9 mouse cellular contexts compared by ENCODE assay signal in the genomic region with DNA sequence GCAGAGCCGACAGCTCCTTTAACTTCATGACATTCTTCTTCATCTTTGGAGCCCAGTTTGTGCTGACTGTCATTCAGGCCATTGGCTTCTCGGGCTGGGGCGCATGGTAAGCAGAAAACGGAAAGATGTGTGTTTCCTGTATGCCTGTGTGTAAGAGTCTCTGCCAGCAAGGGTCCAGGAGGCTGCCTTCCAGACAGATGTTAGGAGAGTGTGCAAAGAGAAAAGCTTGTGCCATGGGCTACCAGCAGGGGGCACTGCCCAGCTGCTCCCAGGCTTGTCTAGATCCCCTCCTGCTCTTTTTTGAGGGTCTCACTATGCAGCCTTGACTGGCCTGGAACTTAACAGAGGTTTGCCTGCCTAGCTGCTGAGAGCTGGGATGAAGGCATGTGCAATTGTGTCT. TPM values are rescaled to one million over a fixed set of nuclear protein-coding genes. Genes with fewer than 3 reads are reported as not detected.
DNase-seq lines count a peak whose midpoint lies in the region; ATAC-seq lines count a peak whose summit lies in the region.
"Had no signal": no experiment of that assay in that cellular context is flagged by ENCODE, and none has a peak within 500 bp of the region (broad histone marks: within the 10 kb centered on the region; RNA-seq: fewer than 3 reads in every experiment).

No protein-coding gene starts in this region.

- no peaks in the 10 kb centered on the region for H3K4me1 ChIP-seq in hindbrain, embryonic 10.5 days (replicated peaks)
- peaks cover 4% of the 10 kb centered on the region; the same call in 1 of the 2 replicates for H3K4me1 ChIP-seq in hindbrain, embryonic 13.5 days (replicated peaks)
- H3K4me1 ChIP-seq: limb, embryonic 13.5 days had no signal

- H3K9me3 ChIP-seq in hindbrain, embryonic 10.5 days, result no peaks in the 10 kb centered on the region
- no peaks in the 10 kb centered on the region for H3K9me3 ChIP-seq in hindbrain, embryonic 13.5 days
- H3K9me3 ChIP-seq: limb, embryonic 13.5 days had no signal

- H3K4me2 ChIP-seq in hindbrain, embryonic 13.5 days, result no peak overlapping the region
- H3K4me2 ChIP-seq: limb, embryonic 13.5 days had no signal

- DNase-seq in hindbrain, embryonic 10.5 days (ENCODE audit: low spot score), result peak; percentile 58
- peak; percentile 57 for DNase-seq in cerebellum, adult 11-12 months
- peak; percentile 72 for DNase-seq in lung, postnatal 10 days
- peak; percentile 65 to 88 for DNase-seq in spleen, postnatal 4 days (ENCODE audit: low spot score in 2 of 2)
- DNase-seq in frontal cortex, postnatal 25 days (ENCODE audit: low spot score in 2 of 2), result no peak

- ATAC-seq in hindbrain, embryonic 13.5 days (ENCODE audit: low FRiP score), result no peak
- ATAC-seq in CD4-positive, CD25-positive, alpha-beta regulatory T cell, adult 4 months, result peak; percentile 49
- ATAC-seq in hematopoietic stem cell, adult 5-6 weeks (replicated peaks in 1 of 2; ENCODE audit: insufficient read depth in 1 of 2, low FRiP score in 2 of 2, low TSS enrichment in 1 of 2, low read depth in 1 of 2, poor library complexity in 2 of 2, severe bottlenecking in 2 of 2), result peak; percentile 57 to 65

- 79% methylated on average over 4 of the region's 4 CpGs for WGBS in hindbrain, embryonic 10.5 days
- WGBS in hindbrain, embryonic 13.5 days, result 81% methylated on average over 4 of the region's 4 CpGs

- no peak overlapping the region for H3K9ac ChIP-seq in hindbrain, embryonic 13.5 days
- H3K9ac ChIP-seq: limb, embryonic 13.5 days had no signal

- no peaks in the 10 kb centered on the region for H3K27me3 ChIP-seq in hindbrain, embryonic 10.5 days (ENCODE audit: insufficient read depth, poor library complexity, severe bottlenecking)
- H3K27me3 ChIP-seq in hindbrain, embryonic 13.5 days, result no peaks in the 10 kb centered on the region
- H3K27me3 ChIP-seq: limb, embryonic 13.5 days had no signal

- no peak overlapping the region for H3K27ac ChIP-seq in hindbrain, embryonic 10.5 days
- H3K27ac ChIP-seq in hindbrain, embryonic 13.5 days, result no peak overlapping the region
- H3K27ac ChIP-seq: limb, embryonic 13.5 days had no signal

- H3K36me3 ChIP-seq in hindbrain, embryonic 10.5 days, result peaks cover 98% of the 10 kb centered on the region
- peaks cover 87% of the 10 kb centered on the region for H3K36me3 ChIP-seq in hindbrain, embryonic 13.5 days

- H3K4me3 ChIP-seq in hindbrain, embryonic 10.5 days, result no peak overlapping the region
- H3K4me3 ChIP-seq in hindbrain, embryonic 13.5 days, result no peak overlapping the region
- H3K4me3 ChIP-seq: limb, embryonic 13.5 days had no signal

RNA-seq across cellular contexts. Expression of a gene that starts 5.2 kb away (rescaled TPM):
- polyA plus RNA-seq in hindbrain, embryonic 10.5 days (2016; fragmentation: Nextera tagmentation; extraction: Ambion mirVana), result 4.6 and 5.5 TPM in 2 replicates
- polyA plus RNA-seq in hindbrain, embryonic 13.5 days (2015; fragmentation: Nextera tagmentation; extraction: Ambion mirVana), result 3.1 and 3.3 TPM in 2 replicates
- polyA plus RNA-seq in CD4-positive, CD25-positive, alpha-beta regulatory T cell, adult 4 months (2017; shearing (Covaris generic)), result 10 to 100 TPM; 11.1 to 13.6 TPM
- total RNA-seq in hematopoietic stem cell, adult 5-6 weeks (2017), result 0.31 and 0.60 TPM in 2 replicates

RNA-seq across cellular contexts. Expression of a gene that starts 8.3 kb away (rescaled TPM):
- 11.0 and 11.3 TPM in 2 replicates for polyA plus RNA-seq in hindbrain, embryonic 10.5 days (2016; fragmentation: Nextera tagmentation; extraction: Ambion mirVana)
- 4.4 and 6.4 TPM in 2 replicates for polyA plus RNA-seq in hindbrain, embryonic 13.5 days (2015; fragmentation: Nextera tagmentation; extraction: Ambion mirVana)
- polyA plus RNA-seq in CD4-positive, CD25-positive, alpha-beta regulatory T cell, adult 4 months (2017; shearing (Covaris generic)), result 1 to 10 TPM; 1.7 to 3.6 TPM
- 0.94 TPM in 1 of 2 replicates, not detected in the other for total RNA-seq in hematopoietic stem cell, adult 5-6 weeks (2017)

RNA-seq across cellular contexts. Expression of a gene that starts 8.4 kb away (rescaled TPM):
- polyA plus RNA-seq in hindbrain, embryonic 10.5 days (2016; fragmentation: Nextera tagmentation; extraction: Ambion mirVana), result 89.9 and 92.0 TPM in 2 replicates
- polyA plus RNA-seq in hindbrain, embryonic 13.5 days (2015; fragmentation: Nextera tagmentation; extraction: Ambion mirVana), result 65.1 and 67.5 TPM in 2 replicates
- polyA plus RNA-seq in CD4-positive, CD25-positive, alpha-beta regulatory T cell, adult 4 months (2017; shearing (Covaris generic)), result 100 to 1,000 TPM in 1 of 2 experiments, 10 to 100 TPM in 1; 98.1 to 145 TPM
- total RNA-seq in hematopoietic stem cell, adult 5-6 weeks (2017), result 7.4 and 9.6 TPM in 2 replicates

RNA-seq across cellular contexts. Expression of a gene that starts 11.6 kb away (rescaled TPM):
- polyA plus RNA-seq in hindbrain, embryonic 10.5 days (2016; fragmentation: Nextera tagmentation; extraction: Ambion mirVana), result 169 and 180 TPM in 2 replicates
- polyA plus RNA-seq in hindbrain, embryonic 13.5 days (2015; fragmentation: Nextera tagmentation; extraction: Ambion mirVana), result 98.5 and 102 TPM in 2 replicates
- polyA plus RNA-seq in CD4-positive, CD25-positive, alpha-beta regulatory T cell, adult 4 months (2017; shearing (Covaris generic)), result 10 to 100 TPM in 1 of 2 experiments, 1 to 10 TPM in 1; 6.9 to 12.8 TPM
- 184 and 239 TPM in 2 replicates for total RNA-seq in hematopoietic stem cell, adult 5-6 weeks (2017)

RNA-seq across cellular contexts. Expression of a gene that starts 20.9 kb away (rescaled TPM):
- polyA plus RNA-seq in hindbrain, embryonic 10.5 days (2016; fragmentation: Nextera tagmentation; extraction: Ambion mirVana), result 89.1 and 109 TPM in 2 replicates
- polyA plus RNA-seq in hindbrain, embryonic 13.5 days (2015; fragmentation: Nextera tagmentation; extraction: Ambion mirVana), result 93.8 and 96.2 TPM in 2 replicates
- polyA plus RNA-seq in CD4-positive, CD25-positive, alpha-beta regulatory T cell, adult 4 months (2017; shearing (Covaris generic)), result 1 to 10 TPM; 2.3 to 9.7 TPM
- total RNA-seq in hematopoietic stem cell, adult 5-6 weeks (2017), result 16.3 and 20.9 TPM in 2 replicates

Comparison
In these comparisons a context has a peak if more than half of its experiments do, and no peak if none do; other contexts are left out.
1. DNase-seq: peak in hindbrain, embryonic 10.5 days (single experiment), cerebellum, adult 11-12 months (single experiment), lung, postnatal 10 days (single experiment) and spleen, postnatal 4 days (2 of 2); none in frontal cortex, postnatal 25 days (0 of 2).